Mouse (Mus musculus): ENCODE measurements around the gene Sncb. TPM values are rescaled to one million over a fixed set of nuclear protein-coding genes. Genes with fewer than 3 reads are reported as not detected.

Gene Sncb
- polyA plus RNA-seq, 1 experiment from 2014 or later, result 97.6 TPM

DNA sequence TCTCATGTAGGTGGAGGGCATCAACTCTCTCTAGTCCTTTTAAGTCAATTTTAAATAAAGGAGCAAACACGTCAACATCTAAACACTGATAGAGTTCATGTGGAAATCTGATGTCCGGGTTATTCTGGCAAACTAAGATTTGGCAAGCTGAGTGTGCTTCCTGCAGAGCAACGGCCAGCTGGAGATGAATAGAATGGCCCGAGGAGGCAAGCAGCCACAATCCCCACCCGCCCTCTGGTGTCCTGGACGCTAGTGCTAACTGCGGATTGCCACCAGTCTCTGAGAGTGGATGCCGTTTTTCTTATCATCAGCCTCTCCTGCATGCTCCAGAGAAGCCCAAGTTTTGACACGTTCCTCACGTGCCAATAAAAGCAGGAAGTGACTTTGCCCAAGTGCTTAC lies 19.5 kb downstream of the Sncb start:
- H3K4me3 ChIP-seq (ENCODE audit: low read depth, low read length), result peak overlapping the region; percentile 2; the same call in 1 of the 2 replicates
- ATAC-seq, result no peak
- H3K27me3 ChIP-seq (ENCODE audit: control insufficient read depth, insufficient read depth, low read depth, low read length), result peaks cover 3% of the 10 kb centered on the region; the same call in 1 of the 2 replicates
- peaks cover 46% of the 10 kb centered on the region for H3K4me1 ChIP-seq (ENCODE audit: control insufficient read depth, insufficient read depth, low read length)
- no peaks in the 10 kb centered on the region for H3K36me3 ChIP-seq (ENCODE audit: control insufficient read depth, insufficient read depth, low read length)
- 27% methylated on average over 10 of the region's 10 CpGs for WGBS
- H3K9ac ChIP-seq (ENCODE audit: low read depth, low read length), result 0 out of 2 replicates have a peak overlapping the region, but pooled peaks have one; percentile 20
- no peaks in the 10 kb centered on the region for H3K9me3 ChIP-seq (replicated peaks; ENCODE audit: control insufficient read depth, low read length, poor library complexity, severe bottlenecking)
- H3K27ac ChIP-seq (ENCODE audit: low read length), result no peak overlapping the region
- H3K4me2 ChIP-seq (ENCODE audit: low read length), result peak overlapping the region; percentile 61

DNA sequence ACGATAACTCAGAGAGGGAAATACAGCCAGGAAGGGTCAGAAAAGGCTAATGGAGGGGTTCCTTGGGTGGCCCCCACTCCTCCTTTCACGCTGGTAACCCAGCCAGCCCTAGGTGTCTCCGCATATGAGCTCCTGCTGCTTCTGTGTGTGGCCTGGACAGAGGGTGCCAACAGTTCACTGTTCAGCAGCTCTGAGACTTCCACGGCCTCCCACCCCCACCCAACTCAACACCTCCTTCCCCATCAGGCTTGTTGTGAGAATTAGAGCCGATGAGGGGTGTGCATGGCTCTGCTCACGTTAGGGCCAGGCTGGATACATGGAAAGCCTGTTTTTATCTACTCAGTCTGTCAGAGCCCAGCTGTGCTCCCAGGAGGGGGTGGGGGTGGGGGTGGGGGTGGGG lies 20.3 kb downstream of the Sncb start:
- Histone ChIP-seq H3K4me2 (ENCODE audit: low read length) (peak overlapping the region; percentile 21; the same call in 1 of the 2 replicates), H3K9me3 (replicated peaks; ENCODE audit: control insufficient read depth, low read length, poor library complexity, severe bottlenecking) (no peaks in the 10 kb centered on the region), H3K27ac (ENCODE audit: low read length) (no peak overlapping the region), H3K4me1 (ENCODE audit: control insufficient read depth, insufficient read depth, low read length) (peaks cover 46% of the 10 kb centered on the region), H3K27me3 (ENCODE audit: control insufficient read depth, insufficient read depth, low read depth, low read length) (peaks cover under 1% of the 10 kb centered on the region; the same call in 1 of the 2 replicates), H3K9ac (ENCODE audit: low read depth, low read length) (no peak overlapping the region), H3K36me3 (ENCODE audit: control insufficient read depth, insufficient read depth, low read length) (no peaks in the 10 kb centered on the region; the same call in 1 of the 2 replicates), H3K4me3 (ENCODE audit: low read depth, low read length) (no peak overlapping the region)
- 36% methylated on average over 6 of the region's 6 CpGs for WGBS
- ATAC-seq, result no peak

DNA sequence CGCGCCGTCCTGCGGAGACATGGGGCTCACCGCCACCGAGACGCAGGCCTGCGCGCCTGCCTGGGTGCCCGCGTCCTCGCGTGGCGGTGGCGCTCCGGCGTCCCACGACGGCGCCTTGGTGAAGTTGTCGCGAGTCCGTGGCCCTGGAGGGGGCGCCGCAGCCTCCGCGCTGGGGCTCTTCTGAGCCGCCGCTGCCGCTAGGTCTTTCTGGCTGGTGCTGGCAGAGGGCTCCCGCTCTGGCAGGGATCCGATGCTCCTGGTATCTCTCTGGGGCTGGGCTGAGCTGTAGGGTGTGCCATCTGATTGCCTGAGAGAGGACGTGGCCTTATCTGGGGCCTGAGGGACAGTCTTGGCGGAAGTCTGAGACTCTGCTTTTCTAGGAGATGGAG lies 28.2 kb downstream of the Sncb start:
- H3K27me3 ChIP-seq (ENCODE audit: control insufficient read depth, insufficient read depth, low read depth, low read length), result no peaks in the 10 kb centered on the region; the same call in 1 of the 2 replicates
- peak overlapping the region; percentile 46; the same call in 1 of the 2 replicates for H3K9ac ChIP-seq (ENCODE audit: low read depth, low read length)
- peak overlapping the region; percentile 33; the same call in 1 of the 2 replicates for H3K4me2 ChIP-seq (ENCODE audit: low read length)
- peaks cover 38% of the 10 kb centered on the region for H3K36me3 ChIP-seq (ENCODE audit: control insufficient read depth, insufficient read depth, low read length)
- 7% methylated on average over 34 of the region's 34 CpGs for WGBS
- peaks cover 8% of the 10 kb centered on the region; the same call in 1 of the 2 replicates for H3K4me1 ChIP-seq (ENCODE audit: control insufficient read depth, insufficient read depth, low read length)
- ATAC-seq, result no peak
- H3K4me3 ChIP-seq (ENCODE audit: low read depth, low read length), result peak overlapping the region; percentile 6; the same call in 1 of the 2 replicates
- H3K27ac ChIP-seq (ENCODE audit: low read length), result no peak overlapping the region
- H3K9me3 ChIP-seq (replicated peaks; ENCODE audit: control insufficient read depth, low read length, poor library complexity, severe bottlenecking), result no peaks in the 10 kb centered on the region

DNA sequence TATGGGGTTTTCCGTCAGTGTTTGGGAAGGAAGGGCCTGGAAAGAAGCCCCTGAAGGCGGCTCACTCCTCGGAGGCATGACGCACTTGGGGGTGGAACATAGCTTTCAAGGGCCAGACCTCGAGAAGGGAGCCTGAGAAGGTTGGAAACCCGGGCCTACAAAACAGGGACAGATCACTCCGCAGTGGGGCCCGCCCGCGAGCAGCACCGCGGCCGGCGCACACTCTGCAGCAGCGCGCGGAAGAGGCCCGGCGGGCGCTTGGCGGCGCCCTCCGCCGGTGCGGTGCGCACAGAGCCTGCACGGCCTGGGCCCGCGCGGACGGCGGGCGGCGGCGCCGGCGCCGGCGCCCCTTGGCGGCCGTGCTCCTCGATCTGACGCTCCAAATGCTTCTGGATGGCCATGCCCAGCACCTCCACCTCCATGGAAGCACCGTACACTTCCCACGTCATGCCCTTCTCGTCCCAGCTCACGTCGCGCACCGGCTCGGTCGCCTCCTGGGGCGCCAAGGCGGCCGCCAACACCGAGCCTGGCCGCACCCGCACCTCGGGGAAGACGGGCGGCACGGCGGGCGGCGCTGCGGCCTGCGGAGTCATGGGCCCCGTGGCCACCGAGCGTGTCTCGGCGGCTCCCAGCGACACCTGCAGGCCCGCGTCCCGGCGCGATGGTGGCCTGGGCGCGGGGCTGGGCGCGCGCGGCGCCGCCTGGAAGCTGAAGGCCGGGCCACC lies 28.7 kb downstream of the Sncb start:
- Histone ChIP-seq H3K27me3 (ENCODE audit: control insufficient read depth, insufficient read depth, low read depth, low read length) (no peaks in the 10 kb centered on the region; the same call in 1 of the 2 replicates), H3K4me2 (ENCODE audit: low read length) (peak overlapping the region; percentile 33), H3K27ac (ENCODE audit: low read length) (no peak overlapping the region), H3K9me3 (replicated peaks; ENCODE audit: control insufficient read depth, low read length, poor library complexity, severe bottlenecking) (no peaks in the 10 kb centered on the region), H3K9ac (ENCODE audit: low read depth, low read length) (peak overlapping the region; percentile 38; the same call in 1 of the 2 replicates), H3K36me3 (ENCODE audit: control insufficient read depth, insufficient read depth, low read length) (peaks cover 38% of the 10 kb centered on the region), H3K4me3 (ENCODE audit: low read depth, low read length) (peak overlapping the region; percentile 6; the same call in 1 of the 2 replicates), H3K4me1 (ENCODE audit: control insufficient read depth, insufficient read depth, low read length) (peaks cover 8% of the 10 kb centered on the region; the same call in 1 of the 2 replicates)
- 3% methylated on average over 70 of the region's 87 CpGs for WGBS
- no peak for ATAC-seq

DNA sequence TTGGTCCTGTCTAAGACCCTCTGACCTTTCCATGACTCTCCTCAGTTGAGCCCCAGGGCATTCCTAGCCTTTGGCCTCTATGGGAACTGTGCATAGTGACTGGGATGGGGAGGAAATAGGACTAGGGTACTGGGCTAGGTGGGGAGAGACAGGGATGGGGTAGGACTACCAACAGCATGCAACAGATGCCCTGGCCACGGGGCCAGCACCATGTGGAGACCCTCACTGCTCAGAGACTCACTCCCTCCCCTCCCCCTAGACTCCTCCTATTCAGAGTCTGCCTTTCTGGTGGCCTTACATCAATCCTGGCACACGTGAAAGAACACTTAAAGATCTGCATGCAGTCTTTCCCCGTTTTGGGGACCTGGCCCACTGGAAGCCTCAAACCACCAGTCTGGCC lies 29.5 kb downstream of the Sncb start:
- Histone ChIP-seq H3K4me2 (ENCODE audit: low read length) (no peak overlapping the region), H3K27me3 (ENCODE audit: control insufficient read depth, insufficient read depth, low read depth, low read length) (no peaks in the 10 kb centered on the region; the same call in 1 of the 2 replicates), H3K9me3 (replicated peaks; ENCODE audit: control insufficient read depth, low read length, poor library complexity, severe bottlenecking) (no peaks in the 10 kb centered on the region), H3K36me3 (ENCODE audit: control insufficient read depth, insufficient read depth, low read length) (peaks cover 38% of the 10 kb centered on the region), H3K27ac (ENCODE audit: low read length) (no peak overlapping the region), H3K4me3 (ENCODE audit: low read depth, low read length) (no peak overlapping the region), H3K9ac (ENCODE audit: low read depth, low read length) (no peak overlapping the region), H3K4me1 (ENCODE audit: control insufficient read depth, insufficient read depth, low read length) (peaks cover 8% of the 10 kb centered on the region; the same call in 1 of the 2 replicates)
- 29% methylated on average over 3 of the region's 3 CpGs for WGBS
- no peak for ATAC-seq

DNA sequence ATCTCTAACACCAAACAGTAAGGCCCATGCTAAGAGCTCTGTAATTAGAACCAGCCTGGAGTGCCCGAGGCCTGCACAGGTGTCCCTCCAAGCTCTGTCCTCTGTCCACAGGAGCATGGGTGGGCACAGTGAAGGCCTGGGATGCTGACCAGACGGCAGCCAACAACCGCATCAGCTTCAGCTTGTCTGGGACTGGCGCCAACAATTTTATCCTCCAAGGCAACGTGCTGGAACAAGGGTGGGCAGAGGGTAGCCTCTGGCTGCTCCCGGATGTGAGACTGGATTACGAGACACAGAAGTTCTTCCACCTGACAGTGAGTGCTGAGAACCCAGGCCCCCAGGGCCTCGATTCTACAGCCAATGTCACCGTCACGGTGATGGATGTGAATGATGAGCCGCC lies 40.3 kb downstream of the Sncb start:
- no peaks in the 10 kb centered on the region for H3K4me1 ChIP-seq (ENCODE audit: control insufficient read depth, insufficient read depth, low read length)
- H3K4me3 ChIP-seq (ENCODE audit: low read depth, low read length), result no peak overlapping the region
- H3K9ac ChIP-seq (ENCODE audit: low read depth, low read length), result no peak overlapping the region
- 63% methylated on average over 11 of the region's 11 CpGs for WGBS
- no peaks in the 10 kb centered on the region for H3K9me3 ChIP-seq (replicated peaks; ENCODE audit: control insufficient read depth, low read length, poor library complexity, severe bottlenecking)
- no peaks in the 10 kb centered on the region for H3K27me3 ChIP-seq (ENCODE audit: control insufficient read depth, insufficient read depth, low read depth, low read length)
- H3K4me2 ChIP-seq (ENCODE audit: low read length), result no peak overlapping the region
- H3K36me3 ChIP-seq (ENCODE audit: control insufficient read depth, insufficient read depth, low read length), result no peaks in the 10 kb centered on the region
- no peak overlapping the region for H3K27ac ChIP-seq (ENCODE audit: low read length)
- ATAC-seq, result no peak

DNA sequence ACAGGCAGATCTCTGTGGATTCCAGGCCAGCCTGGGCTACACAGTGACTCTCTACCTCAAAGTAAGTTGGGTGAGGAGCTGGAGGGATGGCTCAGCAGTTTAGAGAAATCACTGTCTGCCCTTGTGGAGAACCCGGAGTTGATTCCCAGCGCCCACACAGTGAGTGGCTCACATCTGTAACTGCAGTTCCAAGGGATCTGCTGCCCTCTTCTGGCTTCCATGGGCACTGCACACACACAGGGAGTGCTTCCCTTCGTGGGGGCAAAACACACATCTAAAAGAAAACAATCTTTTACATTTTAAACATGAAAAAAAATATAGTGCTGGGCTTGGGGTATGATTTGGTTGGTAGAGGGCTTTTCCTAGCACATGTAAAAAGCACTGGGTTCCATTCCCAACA lies 43.3 kb downstream of the Sncb start:
- Histone ChIP-seq H3K27me3 (ENCODE audit: control insufficient read depth, insufficient read depth, low read depth, low read length) (no peaks in the 10 kb centered on the region), H3K36me3 (ENCODE audit: control insufficient read depth, insufficient read depth, low read length) (no peaks in the 10 kb centered on the region), H3K9me3 (replicated peaks; ENCODE audit: control insufficient read depth, low read length, poor library complexity, severe bottlenecking) (no peaks in the 10 kb centered on the region), H3K4me3 (ENCODE audit: low read depth, low read length) (no peak overlapping the region), H3K4me1 (ENCODE audit: control insufficient read depth, insufficient read depth, low read length) (no peaks in the 10 kb centered on the region), H3K27ac (ENCODE audit: low read length) (no peak overlapping the region), H3K9ac (ENCODE audit: low read depth, low read length) (no peak overlapping the region), H3K4me2 (ENCODE audit: low read length) (no peak overlapping the region)
- ATAC-seq, result no peak
- WGBS, result 92% methylated on average over 3 of the region's 3 CpGs

DNA sequence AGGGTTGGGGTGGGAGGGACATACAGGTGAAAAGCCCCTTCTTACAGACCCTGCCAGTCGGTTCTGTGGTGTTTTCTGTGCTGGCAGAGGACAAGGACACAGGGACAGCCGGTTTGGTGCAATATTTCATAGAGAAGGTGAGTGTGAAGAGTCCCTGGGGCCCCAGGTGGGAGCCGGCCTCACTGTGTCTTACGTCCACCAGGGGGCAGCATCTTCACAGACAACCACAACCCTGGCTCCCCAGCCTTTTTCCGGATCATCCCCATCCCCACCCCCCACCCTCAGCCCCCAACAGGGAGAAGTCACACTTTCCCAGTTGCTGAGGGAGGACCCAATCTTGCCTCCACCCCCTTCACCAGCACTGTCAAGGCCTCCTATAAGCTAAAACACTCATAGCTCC lies 49.5 kb downstream of the Sncb start:
- no peaks in the 10 kb centered on the region; the same call in 1 of the 2 replicates for H3K27me3 ChIP-seq (ENCODE audit: control insufficient read depth, insufficient read depth, low read depth, low read length)
- no peaks in the 10 kb centered on the region for H3K36me3 ChIP-seq (ENCODE audit: control insufficient read depth, insufficient read depth, low read length)
- 4% methylated on average over 5 of the region's 5 CpGs for WGBS
- H3K27ac ChIP-seq (ENCODE audit: low read length), result no peak overlapping the region
- no peak overlapping the region for H3K9ac ChIP-seq (ENCODE audit: low read depth, low read length)
- no peak overlapping the region for H3K4me3 ChIP-seq (ENCODE audit: low read depth, low read length)
- no peak overlapping the region for H3K4me2 ChIP-seq (ENCODE audit: low read length)
- H3K9me3 ChIP-seq (replicated peaks; ENCODE audit: control insufficient read depth, low read length, poor library complexity, severe bottlenecking), result no peaks in the 10 kb centered on the region
- no peaks in the 10 kb centered on the region for H3K4me1 ChIP-seq (ENCODE audit: control insufficient read depth, insufficient read depth, low read length)
- ATAC-seq, result no peak

DNA sequence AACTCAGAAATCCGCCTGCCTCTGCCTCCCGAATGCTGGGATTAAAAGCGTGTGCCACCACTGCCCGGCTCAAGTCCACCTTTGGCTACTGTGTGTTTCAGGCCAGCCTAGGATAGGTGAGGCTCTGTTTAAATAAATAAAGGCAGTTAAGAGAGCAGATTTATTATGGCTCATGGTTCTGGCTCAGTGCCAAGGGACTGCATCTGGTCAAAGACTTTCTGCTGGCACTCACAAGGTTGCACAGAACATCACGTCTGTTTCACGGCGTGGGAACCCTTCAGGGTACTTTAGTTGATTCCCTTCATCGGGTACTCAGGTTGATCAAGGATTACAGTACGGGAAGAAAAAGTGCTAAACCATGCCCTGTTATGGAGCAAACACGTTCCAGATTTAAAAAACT lies 51.4 kb downstream of the Sncb start:
- H3K27me3 ChIP-seq (ENCODE audit: control insufficient read depth, insufficient read depth, low read depth, low read length), result no peaks in the 10 kb centered on the region; the same call in 1 of the 2 replicates
- no peak overlapping the region for H3K4me2 ChIP-seq (ENCODE audit: low read length)
- H3K9me3 ChIP-seq (replicated peaks; ENCODE audit: control insufficient read depth, low read length, poor library complexity, severe bottlenecking), result no peaks in the 10 kb centered on the region
- no peaks in the 10 kb centered on the region for H3K36me3 ChIP-seq (ENCODE audit: control insufficient read depth, insufficient read depth, low read length)
- no peak overlapping the region for H3K27ac ChIP-seq (ENCODE audit: low read length)
- no peaks in the 10 kb centered on the region for H3K4me1 ChIP-seq (ENCODE audit: control insufficient read depth, insufficient read depth, low read length)
- H3K4me3 ChIP-seq (ENCODE audit: low read depth, low read length), result no peak overlapping the region
- ATAC-seq, result no peak
- no peak overlapping the region for H3K9ac ChIP-seq (ENCODE audit: low read depth, low read length)
- WGBS, result 79% methylated on average over 10 of the region's 10 CpGs
